Mouse (Mus musculus): ENCODE results near the gene Glt8d2. TPM values are rescaled to one million over a fixed set of nuclear protein-coding genes. Genes with fewer than 3 reads are reported as not detected.

Gene Glt8d2
- polyA plus RNA-seq, 1 experiment = 2.8 TPM

GRCm38 (mm10) chr10:82622235-82622634 is 68.2 kb downstream of the Glt8d2 start:
- TF ChIP-seq REST (IDR thresholded peaks at IDR 0.05; ENCODE audit: insufficient read depth, insufficient read length) = no peak
- TF ChIP-seq CEBPB (IDR thresholded peaks at IDR 0.05; ENCODE audit: insufficient read depth, poor library complexity, severe bottlenecking) = no peak
- no peak for TF ChIP-seq SRF (IDR thresholded peaks at IDR 0.05; ENCODE audit: control insufficient read depth, insufficient read length, low read depth)
- no peak for TF ChIP-seq POLR2AphosphoS2 (IDR thresholded peaks at IDR 0.05; ENCODE audit: insufficient read length, low read depth)
- no peak for TF ChIP-seq MAX (IDR thresholded peaks at IDR 0.05; ENCODE audit: low read depth)
- TF ChIP-seq MYOD1 (IDR thresholded peaks at IDR 0.05; ENCODE audit: control insufficient read depth in 1 of 3, insufficient read length in 2 of 3, low read depth in 2 of 3) = no peak
- no peak for TF ChIP-seq TCF12 (IDR thresholded peaks at IDR 0.05; ENCODE audit: insufficient read depth, poor library complexity, severe bottlenecking)
- TF ChIP-seq USF1 (IDR thresholded peaks at IDR 0.05; ENCODE audit: low read depth) = no peak
- no peak for TF ChIP-seq POLR2A (IDR thresholded peaks at IDR 0.05; ENCODE audit: insufficient read length, low read depth)
- no peak for TF ChIP-seq TCF3 (IDR thresholded peaks at IDR 0.05; ENCODE audit: insufficient read length, low read depth)
- no peak for TF ChIP-seq E2F4 (IDR thresholded peaks at IDR 0.05; ENCODE audit: insufficient read depth)
- no peak for TF ChIP-seq MYOG (IDR thresholded peaks at IDR 0.05; ENCODE audit: control insufficient read depth in 1 of 3, insufficient read depth in 1 of 3, insufficient read length in 2 of 3, low read depth in 2 of 3)
- Histone ChIP-seq H3K4me2 (ENCODE audit: low read depth) (peak overlapping the region; percentile 84), H3K36me3 (ENCODE audit: control insufficient read depth, insufficient read depth) (no peaks in the 10 kb centered on the region)

More at GRCm38 (mm10) chr10:82622235-82622634, 68.2 kb downstream of the Glt8d2 start:
- Histone ChIP-seq H3K4me3 (peak overlapping the region; percentile 45), H3K27me3 (ENCODE audit: control insufficient read depth, insufficient read depth, insufficient read length) (no peaks in the 10 kb centered on the region), H3ac (ENCODE audit: control insufficient read depth, insufficient read length) (peak overlapping the region; percentile 15), H3K79me2 (ENCODE audit: control insufficient read depth, insufficient read depth) (no peaks in the 10 kb centered on the region)

Other genes starting within 250 kb of the Glt8d2 start
- not detected for gene Gm1553, start 198.0 kb downstream of the Glt8d2 start, polyA plus RNA-seq (2012; fragmentation: generic; extraction: Trizol)
- gene 1190007I07Rik, start 67.4 kb downstream of the Glt8d2 start, polyA plus RNA-seq (2012; fragmentation: generic; extraction: Trizol) = 13.4 TPM
- 18.2 TPM for gene Tdg, start 60.8 kb downstream of the Glt8d2 start, polyA plus RNA-seq (2012; fragmentation: generic; extraction: Trizol)
- gene Hcfc2, start 5.5 kb upstream of the Glt8d2 start, polyA plus RNA-seq (2012; fragmentation: generic; extraction: Trizol) = 13.0 TPM
- gene Nfyb, start 73.5 kb upstream of the Glt8d2 start, polyA plus RNA-seq (2012; fragmentation: generic; extraction: Trizol) = 7.4 TPM
- 77.0 TPM for gene Txnrd1, start 143.3 kb upstream of the Glt8d2 start, polyA plus RNA-seq (2012; fragmentation: generic; extraction: Trizol)
- gene Eid3, start 176.0 kb upstream of the Glt8d2 start, polyA plus RNA-seq (2012; fragmentation: generic; extraction: Trizol) = 0.43 TPM

Data from myocyte (in vitro differentiated cells).